ENCODE assay signal across 29 mouse cellular contexts in genomic region chr9:35377916-35378315, GRCm38 (mm10). TPM values are rescaled to one million over a fixed set of nuclear protein-coding genes. Genes with fewer than 3 reads are reported as not detected.
A peak's percentile ranks its signal among the peaks of the same experiment; 100 is the strongest.
DNase-seq lines count a peak whose midpoint lies in the region; ATAC-seq and TF ChIP-seq lines count a peak whose summit lies in the region.
"Had no signal": no experiment of that assay in that cellular context is flagged by ENCODE, and none has a peak within 500 bp of the region (broad histone marks: within the 10 kb centered on the region; RNA-seq: fewer than 3 reads in every experiment).

No protein-coding gene starts in this region.

- no peak for TF ChIP-seq EP300 in heart, adult 2 months (IDR thresholded peaks at IDR 0.05; ENCODE audit: insufficient read depth, low read depth, low read length)

- intact Hi-C loops in heart, adult 2 months (cut with DNase I), result no loop called here

- 84% methylated on average over 2 of the region's 2 CpGs for WGBS in heart, adult 2 months
- WGBS in midbrain, embryonic 11.5 days, result 72% methylated on average over 2 of the region's 2 CpGs
- WGBS in midbrain, postnatal 0 days, result 68% methylated on average over 2 of the region's 2 CpGs
- 52% methylated on average over 2 of the region's 2 CpGs for WGBS in embryonic facial prominence, embryonic 10.5 days
- WGBS in limb, embryonic 10.5 days, result 75% methylated on average over 2 of the region's 2 CpGs

- H3K36me3 ChIP-seq in heart, adult 2 months (ENCODE audit: control insufficient read depth, insufficient read depth, low read length), result no peaks in the 10 kb centered on the region
- no peaks in the 10 kb centered on the region for H3K36me3 ChIP-seq in midbrain, embryonic 11.5 days (ENCODE audit: control insufficient read depth, insufficient read depth, low read length)
- no peaks in the 10 kb centered on the region for H3K36me3 ChIP-seq in midbrain, postnatal 0 days (ENCODE audit: insufficient read depth, low read length)
- H3K36me3 ChIP-seq in embryonic facial prominence, embryonic 10.5 days (replicated peaks), result no peaks in the 10 kb centered on the region
- no peaks in the 10 kb centered on the region for H3K36me3 ChIP-seq in limb, embryonic 10.5 days
- H3K36me3 ChIP-seq: embryonic facial prominence, embryonic 12.5 days; G1E; heart, embryonic 13.5 days; hindbrain, embryonic 12.5 days; hindbrain, embryonic 15.5 days had no signal

- H3K4me2 ChIP-seq in midbrain, embryonic 11.5 days, result no peak overlapping the region
- H3K4me2 ChIP-seq in midbrain, postnatal 0 days (ENCODE audit: low read depth, low read length, poor library complexity, severe bottlenecking), result no peak overlapping the region
- H3K4me2 ChIP-seq: embryonic facial prominence, embryonic 12.5 days; heart, embryonic 13.5 days; hindbrain, embryonic 12.5 days; hindbrain, embryonic 15.5 days had no signal

- no peak for TF ChIP-seq CTCF in heart, adult 2 months (IDR thresholded peaks at IDR 0.05)
- TF ChIP-seq CTCF in midbrain, postnatal 0 days (IDR thresholded peaks at IDR 0.05), result no peak

- no peaks in the 10 kb centered on the region for H3K27me3 ChIP-seq in heart, adult 2 months (ENCODE audit: control insufficient read depth, insufficient read depth, low read length)
- no peaks in the 10 kb centered on the region for H3K27me3 ChIP-seq in midbrain, embryonic 11.5 days (ENCODE audit: control insufficient read depth, insufficient read depth, low read length)
- no peaks in the 10 kb centered on the region for H3K27me3 ChIP-seq in midbrain, postnatal 0 days (ENCODE audit: insufficient read depth, low read length)
- no peaks in the 10 kb centered on the region for H3K27me3 ChIP-seq in embryonic facial prominence, embryonic 10.5 days (replicated peaks; ENCODE audit: low read depth, poor library complexity, severe bottlenecking)
- no peaks in the 10 kb centered on the region for H3K27me3 ChIP-seq in limb, embryonic 10.5 days (ENCODE audit: low read depth, poor library complexity, severe bottlenecking)
- H3K27me3 ChIP-seq: CH12.LX; embryonic facial prominence, embryonic 12.5 days; heart, embryonic 13.5 days; Patski had no signal

- no peak overlapping the region for H3K4me3 ChIP-seq in heart, adult 2 months
- no peak overlapping the region for H3K4me3 ChIP-seq in midbrain, embryonic 11.5 days (ENCODE audit: low read depth, low read length)
- no peak overlapping the region for H3K4me3 ChIP-seq in midbrain, postnatal 0 days (ENCODE audit: low read depth, low read length)
- no peak overlapping the region for H3K4me3 ChIP-seq in embryonic facial prominence, embryonic 10.5 days
- H3K4me3 ChIP-seq in limb, embryonic 10.5 days, result no peak overlapping the region
- H3K4me3 ChIP-seq: embryonic facial prominence, embryonic 12.5 days; erythroblast, embryonic 14.5 days; heart, embryonic 13.5 days; hindbrain, embryonic 12.5 days; hindbrain, embryonic 15.5 days had no signal

- TF ChIP-seq POLR2A in heart, adult 2 months (IDR thresholded peaks at IDR 0.05; ENCODE audit: insufficient read depth, low read depth, low read length), result no peak

- peak; percentile 27 for DNase-seq in heart, adult 11 months
- no peak for DNase-seq in heart, adult 2 months
- peak; percentile 77 for DNase-seq in midbrain, embryonic 11.5 days (ENCODE audit: low spot score, missing footprints)
- DNase-seq in midbrain, postnatal 0 days (ENCODE audit: low spot score), result no peak
- peak; percentile 37 for DNase-seq in embryonic facial prominence, embryonic 10.5 days (ENCODE audit: low spot score)
- DNase-seq in limb, embryonic 10.5 days (ENCODE audit: low spot score), result no peak
- no peak for DNase-seq in cerebellum, adult 18-20 months
- DNase-seq: adrenal gland, postnatal 10 days; adrenal gland, postnatal 36 days; B cell, adult 2 months; cerebellum, adult 11 months; cerebellum, adult 8-10 months; cerebellum, postnatal 10 days; cerebellum, postnatal 36 days; embryo, embryonic 11 days; forebrain, postnatal 0 days; gastrocnemius, postnatal 10 days; gastrocnemius, postnatal 36 days had no signal

- no peaks in the 10 kb centered on the region for H3K79me2 ChIP-seq in heart, adult 2 months (replicated peaks; ENCODE audit: control insufficient read depth, insufficient read depth, low read length)

- ATAC-seq in midbrain, embryonic 11.5 days (ENCODE audit: low FRiP score), result no peak
- ATAC-seq in midbrain, postnatal 0 days (ENCODE audit: low FRiP score), result no peak
- no peak for ATAC-seq in frontal cortex, adult (ENCODE audit: low TSS enrichment)
- ATAC-seq: forebrain, embryonic 14.5 days; forebrain, postnatal 0 days; intestine, postnatal 0 days; Patski had no signal

- H3K9ac ChIP-seq in heart, adult 2 months (ENCODE audit: low read depth, low read length), result no peak overlapping the region
- no peak overlapping the region for H3K9ac ChIP-seq in midbrain, embryonic 11.5 days (ENCODE audit: low read length)
- no peak overlapping the region for H3K9ac ChIP-seq in midbrain, postnatal 0 days (replicated peaks; ENCODE audit: low read length, poor library complexity, severe bottlenecking)
- H3K9ac ChIP-seq: embryonic facial prominence, embryonic 12.5 days; forebrain, postnatal 0 days; heart, embryonic 13.5 days; hindbrain, embryonic 12.5 days; hindbrain, embryonic 15.5 days had no signal

- no peaks in the 10 kb centered on the region for H3K4me1 ChIP-seq in heart, adult 2 months (ENCODE audit: control insufficient read depth, insufficient read depth, low read length)
- peaks cover 5% of the 10 kb centered on the region; the same call in 1 of the 2 replicates for H3K4me1 ChIP-seq in midbrain, embryonic 11.5 days (ENCODE audit: control insufficient read depth, insufficient read depth, low read length)
- no peaks in the 10 kb centered on the region for H3K4me1 ChIP-seq in midbrain, postnatal 0 days (ENCODE audit: insufficient read depth, low read length)
- peaks cover 49% of the 10 kb centered on the region for H3K4me1 ChIP-seq in embryonic facial prominence, embryonic 10.5 days
- peaks cover 32% of the 10 kb centered on the region for H3K4me1 ChIP-seq in limb, embryonic 10.5 days
- H3K4me1 ChIP-seq: hindbrain, embryonic 15.5 days had no signal

- no peaks in the 10 kb centered on the region for H3K9me3 ChIP-seq in midbrain, embryonic 11.5 days (ENCODE audit: control insufficient read depth, low read length)
- no peaks in the 10 kb centered on the region for H3K9me3 ChIP-seq in midbrain, postnatal 0 days (ENCODE audit: low read length)
- no peaks in the 10 kb centered on the region for H3K9me3 ChIP-seq in embryonic facial prominence, embryonic 10.5 days
- H3K9me3 ChIP-seq in limb, embryonic 10.5 days (replicated peaks), result no peaks in the 10 kb centered on the region
- H3K9me3 ChIP-seq: embryonic facial prominence, embryonic 12.5 days; G1E; heart, embryonic 13.5 days; hindbrain, embryonic 12.5 days; hindbrain, embryonic 15.5 days had no signal

- H3K27ac ChIP-seq in heart, adult 2 months, result no peak overlapping the region
- no peak overlapping the region for H3K27ac ChIP-seq in midbrain, embryonic 11.5 days (ENCODE audit: low read depth, low read length)
- no peak overlapping the region for H3K27ac ChIP-seq in midbrain, postnatal 0 days (ENCODE audit: low read depth, low read length)
- H3K27ac ChIP-seq in embryonic facial prominence, embryonic 10.5 days (replicated peaks), result peak overlapping the region; percentile 63; the same call in 1 of the 2 replicates
- H3K27ac ChIP-seq in limb, embryonic 10.5 days, result peak overlapping the region; percentile 37
- H3K27ac ChIP-seq: embryonic facial prominence, embryonic 12.5 days; heart, embryonic 13.5 days; hindbrain, embryonic 12.5 days; hindbrain, embryonic 15.5 days had no signal

RNA-seq across cellular contexts. Expression of gene Cdon, which starts 43.0 kb away (rescaled TPM):
- 10 to 100 TPM in 1 of 2 experiments, 1 to 10 TPM in 1; 9.7 to 10.2 TPM for total RNA-seq in heart, adult 2 months (2021)
- polyA plus RNA-seq in heart, adult 2 months (2012; rRNA removed), result 6.0 and 10.9 TPM in 2 replicates
- polyA plus RNA-seq in midbrain, embryonic 11.5 days (2014; fragmentation: Nextera tagmentation; extraction: Ambion mirVana), result 8.8 and 10.1 TPM in 2 replicates
- 11.4 and 12.3 TPM in 2 replicates for total RNA-seq in midbrain, postnatal 0 days (2014; rRNA removed)
- 0.65 and 0.81 TPM in 2 replicates for polyA plus RNA-seq in midbrain, postnatal 0 days (2015; fragmentation: Nextera tagmentation; extraction: Ambion mirVana)
- 9.1 and 9.9 TPM in 2 replicates for polyA plus RNA-seq in embryonic facial prominence, embryonic 10.5 days (2016; fragmentation: Nextera tagmentation; extraction: Ambion mirVana)
- polyA plus RNA-seq in limb, embryonic 10.5 days (2016; fragmentation: Nextera tagmentation; extraction: Ambion mirVana), result 10.5 and 16.1 TPM in 2 replicates
- polyA plus RNA-seq: erythroblast, embryonic 14.5 days had no signal

Comparison
In these comparisons a context has a peak if more than half of its experiments do, and no peak if none do; other contexts are left out.
1. DNase-seq: peak in heart, adult 11 months (single experiment), midbrain, embryonic 11.5 days (single experiment) and embryonic facial prominence, embryonic 10.5 days (single experiment); none in heart, adult 2 months (0 of 2), midbrain, postnatal 0 days (single experiment), limb, embryonic 10.5 days (single experiment) and cerebellum, adult 18-20 months (0 of 2).
2. H3K27ac ChIP-seq: peak in embryonic facial prominence, embryonic 10.5 days (single experiment) and limb, embryonic 10.5 days (single experiment); none in heart, adult 2 months (single experiment), midbrain, embryonic 11.5 days (single experiment) and midbrain, postnatal 0 days (single experiment).